Mouse (Mus musculus) left cerebral cortex, adult 18-20 months (tissue): ENCODE measurements at regions not wholly inside any gene's neighbourhood (a gene's known extent, or its start where the extent isn't known, plus 50 kb on each side); places are given as distances from the start of the nearest gene placed in this dataset.
A peak's percentile ranks its signal among the peaks of the same experiment; 100 is the strongest.

ENCODE experiments used
- DNase-seq, 2 experiments: peaks; one replicate each; pipeline ENCODE4 v3.0.0; 2021 to 2022; ENCODE audit warnings: low spot score in 2 of 2, mixed read lengths in 1 of 2

DNA sequence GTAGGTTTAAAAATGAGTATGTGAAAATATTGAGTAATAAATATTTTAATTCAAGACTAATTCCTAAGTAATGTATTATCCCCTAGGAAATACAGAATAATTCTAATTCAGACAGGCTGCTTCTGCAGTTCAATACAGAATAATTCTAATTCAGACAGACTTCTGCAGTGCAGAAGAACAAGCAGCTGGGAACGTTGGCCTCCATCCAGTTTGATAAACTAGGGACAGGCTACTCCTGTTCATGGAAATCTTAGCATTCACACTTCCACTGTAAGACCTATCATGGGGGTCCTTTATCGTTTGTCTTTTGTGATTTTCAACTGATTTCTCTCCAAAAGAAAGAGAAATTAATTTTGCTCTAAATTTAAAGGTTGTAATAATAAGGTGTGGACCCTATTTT is 319.2 kb downstream of the Kctd12 start:
- no peak for DNase-seq

DNA sequence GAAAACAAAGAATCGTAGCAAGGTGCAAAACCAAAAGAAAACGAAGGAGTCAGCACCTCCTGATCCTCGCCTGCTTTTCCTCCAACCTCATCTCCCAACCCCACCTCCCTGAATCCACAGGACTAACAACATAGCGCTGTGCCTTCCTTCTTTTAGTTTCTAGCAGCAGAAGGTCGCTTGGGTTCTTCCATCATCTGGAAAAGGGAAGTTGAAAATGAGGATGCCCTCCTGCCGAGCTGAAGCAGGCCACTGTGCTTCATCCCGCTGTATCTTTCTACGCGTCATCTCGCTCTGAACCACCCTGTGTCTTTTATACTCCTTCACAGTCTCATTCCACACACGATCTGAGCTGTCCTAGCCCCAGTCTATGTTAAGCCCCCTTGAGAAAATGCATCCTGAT is 322.1 kb downstream of the Kctd12 start:
- no peak for DNase-seq

DNA sequence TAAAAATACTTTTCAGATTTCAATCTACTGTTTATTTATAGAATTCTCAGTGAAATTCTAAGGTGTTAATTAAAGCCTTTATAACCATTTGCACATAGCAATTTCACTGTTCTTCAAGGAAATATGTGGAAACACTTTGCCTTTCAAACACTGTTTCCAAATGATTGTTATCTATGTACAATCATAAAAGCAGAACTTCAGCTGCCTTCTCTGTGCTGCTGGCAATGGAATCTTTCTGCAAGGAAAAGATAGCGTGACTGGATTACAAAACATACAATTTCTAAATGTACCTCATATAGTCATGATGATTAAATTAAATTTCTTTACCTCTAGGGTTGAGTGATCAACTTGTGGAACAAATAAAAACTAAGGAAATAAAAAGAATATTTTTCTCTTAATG is 326.2 kb downstream of the Kctd12 start:
- DNase-seq: no peak

DNA sequence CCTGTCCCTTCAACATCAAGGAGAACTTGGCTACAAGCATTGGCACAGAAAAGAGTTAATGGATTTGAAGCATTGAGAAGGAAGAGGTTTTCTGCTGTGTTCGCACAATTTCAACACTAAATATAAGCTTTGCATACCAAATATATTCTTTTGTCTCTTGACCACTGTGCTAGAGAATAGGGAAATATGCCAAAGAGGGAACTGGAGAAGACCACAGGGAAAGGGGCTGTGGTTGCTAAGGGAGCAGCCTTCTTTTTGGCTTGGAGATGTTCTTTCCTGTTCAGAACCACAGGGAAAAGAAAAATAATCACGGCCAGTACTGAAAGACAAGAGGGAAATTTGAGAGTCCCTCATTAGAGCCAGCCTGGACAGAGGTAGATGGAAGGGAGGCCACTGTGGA is 352.8 kb downstream of the Kctd12 start:
- DNase-seq: no peak

DNA sequence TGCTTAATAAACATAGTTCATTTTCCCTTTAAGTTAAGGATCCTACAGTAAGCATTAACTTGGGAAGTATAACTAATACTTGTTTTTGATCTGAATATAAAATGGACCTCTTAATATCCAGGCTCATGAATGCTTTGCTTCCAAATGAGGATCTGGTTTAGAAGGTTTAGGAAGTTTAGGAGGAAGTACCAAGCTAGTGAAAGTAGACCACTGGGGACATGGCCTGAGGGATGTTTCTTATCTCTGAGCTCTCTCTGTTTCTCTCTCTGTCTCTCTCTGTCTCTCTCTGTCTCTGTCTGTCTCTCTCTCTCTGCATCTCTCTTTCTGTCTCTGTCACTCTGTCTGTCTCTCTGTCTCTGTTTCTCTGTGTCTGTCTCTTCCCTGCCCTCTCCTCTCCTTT is 360.9 kb downstream of the Kctd12 start:
- DNase-seq: no peak

DNA sequence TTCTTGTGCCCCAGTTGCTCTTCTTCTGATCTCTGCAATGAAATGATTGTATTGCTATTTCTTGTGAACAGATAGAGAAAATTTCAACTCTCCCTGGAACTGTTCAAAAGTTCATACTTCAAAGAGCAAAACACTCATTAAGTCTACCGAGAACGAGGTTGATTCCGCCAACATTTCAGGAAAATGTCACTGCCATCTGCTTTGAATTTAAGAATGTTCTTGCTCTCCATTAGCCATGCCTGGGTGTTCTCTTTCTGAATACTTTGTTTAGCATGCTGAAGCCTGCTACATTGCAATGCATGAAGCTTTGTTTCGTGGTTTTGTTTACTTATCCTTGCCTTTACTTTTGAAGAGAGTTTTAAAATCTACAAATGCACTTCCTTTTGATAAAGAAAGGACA is 363.4 kb downstream of the Kctd12 start:
- DNase-seq: no peak

DNA sequence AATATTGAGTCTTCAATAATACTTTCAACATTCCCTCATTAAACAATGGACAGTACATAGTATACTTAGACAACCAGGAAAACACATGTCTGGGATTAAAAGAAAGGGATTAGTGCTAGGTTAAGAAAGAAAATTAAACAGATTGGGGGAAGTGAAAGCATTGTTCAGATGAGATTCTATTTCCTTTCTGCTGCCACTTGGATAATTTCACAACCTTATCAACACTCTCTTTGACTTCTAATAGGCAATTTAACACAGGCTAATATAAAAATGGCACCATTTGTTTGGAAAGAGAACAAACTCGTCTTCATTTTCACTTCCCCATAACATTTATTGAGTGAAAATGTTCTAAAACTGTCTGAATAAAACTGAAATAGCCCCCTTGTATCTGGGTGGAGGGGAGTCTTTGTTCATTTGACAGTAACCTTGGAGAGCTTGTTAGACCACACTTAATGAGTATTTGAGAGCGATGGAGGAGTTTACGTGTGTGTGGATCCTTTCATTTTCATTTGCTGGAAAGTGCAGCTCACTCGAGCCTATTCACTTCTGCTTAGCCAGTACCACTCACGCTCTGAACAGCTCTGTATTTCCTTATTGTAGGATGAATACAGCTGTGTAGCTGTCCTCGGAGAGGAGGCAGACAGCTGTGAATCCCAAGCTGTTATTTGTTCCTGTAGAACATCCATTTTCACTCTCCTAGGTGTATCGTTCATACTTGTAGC is 366.7 kb downstream of the Kctd12 start:
- no peak for DNase-seq

DNA sequence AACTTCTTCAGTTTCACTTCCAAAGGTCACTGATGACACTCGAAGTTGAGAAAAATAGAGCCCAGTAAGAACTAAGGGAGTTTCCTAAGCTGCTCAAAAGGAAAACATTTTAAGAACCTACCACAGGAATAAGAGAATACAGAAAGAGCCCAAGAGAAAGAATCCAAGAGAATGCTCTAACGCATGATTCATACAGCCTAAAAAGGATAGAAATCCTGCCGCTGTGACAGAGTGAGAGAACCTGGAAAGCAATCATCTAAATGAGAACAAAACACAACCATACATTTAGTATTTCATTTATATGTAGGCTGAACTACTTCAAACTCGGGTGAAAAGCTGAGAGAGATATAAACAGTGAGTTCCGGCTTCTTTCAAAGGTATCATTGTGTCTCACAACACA is 376.4 kb downstream of the Kctd12 start:
- DNase-seq: no peak

DNA sequence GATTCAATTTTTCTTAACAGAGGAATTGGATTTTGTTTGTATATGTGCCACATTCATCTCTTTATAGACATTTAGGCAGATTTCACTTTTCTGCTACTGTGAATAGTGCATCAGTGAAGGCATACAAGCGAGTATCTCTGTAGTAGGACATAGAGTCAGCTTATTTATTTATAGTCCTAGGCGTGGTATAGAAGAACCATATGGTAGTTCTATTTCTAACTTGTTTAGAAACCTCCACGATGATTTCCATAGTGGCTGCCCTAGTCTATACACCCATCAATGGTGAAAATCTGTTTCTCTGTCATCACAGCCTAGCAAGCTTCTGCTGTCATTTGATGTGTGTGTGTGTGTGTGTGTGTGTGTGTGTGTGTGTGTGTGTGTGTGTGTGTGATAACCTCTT is 387.6 kb downstream of the Kctd12 start:
- DNase-seq: no peak

DNA sequence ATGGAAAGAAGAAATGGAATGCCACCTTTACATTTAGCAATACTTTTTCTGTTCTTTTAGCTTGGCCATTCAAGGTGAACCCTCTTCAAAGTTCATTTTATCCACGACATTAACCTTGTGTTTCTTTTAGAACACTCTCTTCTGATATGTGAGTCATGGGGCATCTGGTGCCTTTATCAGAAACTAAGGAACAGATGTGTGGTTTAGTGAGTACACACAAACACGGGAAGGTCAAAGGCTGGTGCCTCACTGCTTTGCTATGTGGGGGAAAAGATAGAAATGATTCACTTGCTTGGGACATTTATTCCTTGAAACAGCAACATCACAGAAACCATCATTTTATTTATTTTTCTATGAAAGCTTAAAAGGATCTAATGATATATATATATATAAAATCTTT is 428.7 kb downstream of the Kctd12 start:
- no peak for DNase-seq

DNA sequence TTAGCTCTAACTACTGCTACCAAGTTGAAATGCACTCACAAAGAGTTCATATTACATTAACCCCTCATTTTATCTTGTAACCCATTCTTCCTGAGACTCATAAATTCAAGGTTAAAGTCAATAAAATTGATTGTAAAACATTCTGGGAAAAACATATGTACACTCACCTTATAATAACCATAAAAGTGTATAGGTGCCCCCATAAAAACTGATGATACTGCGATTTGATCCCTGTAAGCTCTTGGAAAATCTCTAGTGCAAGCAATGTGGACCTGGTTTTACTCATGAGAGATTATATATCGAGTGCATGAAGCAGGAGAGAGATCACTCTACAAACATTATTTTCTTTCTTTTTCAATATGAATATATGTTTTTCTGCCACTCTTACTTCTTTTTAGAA is 429.8 kb downstream of the Kctd12 start:
- no peak for DNase-seq

DNA sequence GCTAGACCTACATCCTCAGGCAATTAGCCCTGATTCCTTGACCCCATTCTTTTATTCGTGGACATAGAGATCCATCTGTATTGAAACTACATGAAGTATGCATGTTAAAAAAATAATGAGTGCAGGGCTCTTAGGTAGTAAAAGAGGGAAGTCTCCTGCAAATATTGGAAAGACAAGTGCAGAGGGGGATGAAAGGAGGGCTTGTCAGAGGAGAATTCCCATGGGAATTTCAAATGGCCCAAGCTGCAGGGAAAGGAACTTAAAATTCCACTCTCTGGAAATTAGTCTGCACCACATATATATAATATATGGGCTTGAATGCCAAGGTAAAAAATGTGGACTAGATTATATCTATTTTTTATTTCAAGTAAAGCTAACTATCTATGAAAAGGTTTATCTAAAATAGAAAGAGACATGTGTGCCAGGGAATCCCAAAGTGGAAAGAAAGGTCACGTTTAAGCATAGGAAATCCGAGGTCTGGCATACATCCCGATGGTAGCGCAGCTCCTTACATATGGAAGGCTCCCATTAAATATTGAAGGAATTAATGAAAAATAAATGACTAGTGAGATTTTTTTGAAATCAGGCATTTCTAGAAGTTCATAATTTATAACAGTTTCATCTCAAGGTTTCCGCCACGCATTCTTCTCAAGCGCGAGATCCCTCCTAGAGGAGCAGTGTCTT is 457.4 kb downstream of the Kctd12 start:
- no peak for DNase-seq

DNA sequence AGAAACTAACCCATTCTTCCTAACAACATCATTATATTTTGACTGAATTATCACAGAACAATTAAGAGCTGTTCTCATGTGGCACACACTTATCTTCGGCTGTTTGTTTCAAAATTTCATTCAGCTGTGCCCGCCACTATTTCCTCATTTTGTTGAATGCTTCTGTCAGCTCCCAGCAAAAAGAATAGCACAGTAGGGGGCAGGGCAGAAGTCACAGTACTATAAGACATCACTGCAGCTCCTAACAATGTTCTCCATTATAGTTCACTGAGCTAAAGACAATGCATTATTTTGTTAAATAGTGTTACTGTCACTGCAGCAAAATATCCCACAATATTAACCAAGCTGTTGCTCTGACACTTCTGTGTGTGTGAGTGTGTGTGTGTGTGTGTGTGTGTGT is 465.7 kb downstream of the Kctd12 start:
- no peak for DNase-seq

DNA sequence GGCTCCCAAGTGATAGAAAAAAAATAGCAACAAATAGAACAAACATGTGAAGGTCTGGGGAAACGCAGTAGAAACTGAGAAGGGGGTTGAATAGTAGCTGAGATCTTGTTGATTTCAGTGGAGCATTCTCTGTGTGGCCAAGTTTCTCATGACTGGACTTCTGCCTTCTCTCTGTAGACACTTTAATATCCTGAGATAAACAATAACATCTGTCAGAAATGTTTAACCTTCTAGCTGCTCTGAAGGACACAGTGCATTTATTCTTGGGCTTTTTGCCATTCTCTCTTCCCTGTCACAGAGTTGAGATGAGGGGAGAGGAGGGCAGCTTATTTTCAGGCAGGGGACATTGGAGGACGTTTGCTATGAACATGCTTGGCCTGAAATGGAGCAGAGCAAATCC is 467.9 kb downstream of the Kctd12 start:
- DNase-seq: no peak

DNA sequence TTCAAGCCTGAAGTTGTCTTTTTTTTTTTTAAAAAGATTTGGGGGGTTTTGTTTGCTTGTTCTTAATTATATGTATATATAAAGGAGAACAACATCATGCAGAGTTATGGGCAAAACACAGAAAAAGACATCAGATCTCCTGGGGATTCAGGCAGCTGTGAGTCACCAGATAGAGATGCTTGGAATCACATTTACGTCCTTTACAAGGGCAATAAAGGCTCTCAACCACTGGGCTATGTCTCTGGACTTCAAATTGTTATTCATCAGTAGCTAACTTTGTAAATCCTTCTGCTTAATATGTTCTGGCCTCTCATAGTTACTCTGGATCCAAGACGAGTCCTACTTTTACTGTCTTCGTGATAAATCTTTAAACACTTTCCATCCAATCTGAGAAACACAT is 469.8 kb downstream of the Kctd12 start:
- DNase-seq: no peak

DNA sequence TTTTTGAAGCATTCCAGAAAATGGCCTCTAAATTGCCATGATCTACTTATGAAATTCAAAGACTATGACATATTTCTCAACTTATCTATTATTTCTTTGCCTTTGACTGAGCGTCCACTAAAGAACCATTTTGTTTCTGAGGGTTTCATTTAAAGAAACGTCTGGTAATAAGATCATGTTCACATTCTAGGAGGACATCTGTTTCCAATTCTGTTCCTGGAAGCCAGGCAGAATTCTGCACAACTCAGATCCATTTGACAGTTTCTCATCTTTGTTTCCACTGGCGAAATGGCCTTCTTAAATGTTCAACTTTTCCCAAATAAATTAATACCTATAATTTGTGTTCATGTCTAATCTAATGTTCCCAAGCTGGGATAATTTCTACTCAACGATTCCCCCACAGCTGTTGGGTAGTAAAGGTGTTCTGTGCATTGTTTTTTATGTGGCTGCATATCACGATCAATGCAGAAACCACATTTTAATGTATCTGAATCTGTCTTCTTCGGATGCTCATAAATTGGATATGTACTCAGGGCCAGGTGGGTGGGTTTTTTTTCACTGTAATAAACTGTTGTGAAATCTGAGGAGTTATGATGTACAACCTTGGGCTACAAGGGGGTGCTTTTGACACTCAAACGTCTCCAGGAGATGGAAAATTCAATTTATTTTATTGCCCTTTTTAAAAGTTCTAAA is 470.6 kb downstream of the Kctd12 start:
- DNase-seq: no peak

DNA sequence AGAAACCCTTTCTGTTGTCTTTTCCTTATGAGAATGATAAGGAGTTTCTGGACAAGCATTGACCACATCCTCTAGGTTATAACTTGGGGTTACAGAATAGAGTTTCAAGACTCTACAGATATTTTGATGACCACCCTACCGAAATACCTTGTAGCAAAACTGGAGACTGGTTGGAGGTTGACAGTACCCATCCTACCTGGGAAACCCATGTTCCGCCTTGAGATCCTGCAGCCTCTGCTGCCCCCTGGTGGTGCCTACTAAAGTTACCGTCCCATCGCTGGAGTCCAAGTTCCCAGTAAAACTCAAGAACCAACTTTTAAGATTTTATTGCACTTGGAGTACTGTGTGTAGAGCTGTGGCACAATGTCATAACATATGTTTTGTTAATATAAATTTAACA is 472.1 kb downstream of the Kctd12 start:
- DNase-seq: peak; percentile 58 to 67

DNA sequence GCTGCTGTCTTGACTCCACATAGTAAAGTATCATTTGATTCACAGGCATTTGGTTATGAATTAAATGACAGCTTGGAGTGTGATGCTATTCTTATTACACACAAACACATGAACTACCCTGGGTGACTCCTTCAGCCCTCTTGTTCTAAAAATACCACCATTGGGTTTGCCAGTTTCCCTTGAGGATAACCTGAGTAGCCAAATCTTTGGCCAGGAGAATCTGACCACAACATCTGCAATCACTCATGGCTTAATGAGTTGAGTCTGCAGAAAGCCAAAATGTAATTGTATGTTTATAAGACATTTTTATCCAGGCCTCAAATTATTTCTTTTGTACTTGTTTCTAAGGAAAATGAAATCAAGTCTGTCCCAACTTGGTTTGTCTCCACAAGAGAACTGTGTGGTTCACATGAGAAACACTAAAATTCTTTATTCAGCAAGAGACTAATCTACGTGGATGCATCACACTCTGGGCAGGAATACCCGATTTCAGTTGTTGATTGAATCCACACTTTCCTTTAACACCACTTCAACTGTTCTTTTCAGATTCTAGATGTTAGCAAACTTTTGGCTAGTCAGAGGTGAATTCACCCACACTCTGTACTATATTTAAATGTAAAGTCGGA is 476.6 kb downstream of the Kctd12 start:
- DNase-seq: no peak

DNA sequence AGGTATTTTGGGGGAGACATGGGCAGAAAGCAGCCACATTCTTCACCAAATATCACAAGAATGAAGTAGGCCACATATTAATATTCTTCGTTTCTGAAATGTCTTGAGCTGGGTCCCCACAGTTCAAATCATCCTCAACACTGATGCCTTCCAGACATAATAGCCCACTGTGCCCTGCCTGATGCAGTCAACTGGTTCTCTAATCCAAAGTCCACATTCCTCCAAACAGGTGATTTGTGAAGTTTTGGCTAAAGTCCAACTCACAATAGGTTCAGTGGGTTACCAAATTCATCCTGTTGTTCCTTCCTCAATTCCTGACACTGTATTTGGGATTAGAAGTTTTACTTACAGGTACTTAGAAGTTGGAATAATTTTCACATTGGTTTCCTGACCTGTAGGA is 485.3 kb downstream of the Kctd12 start:
- no peak for DNase-seq

DNA sequence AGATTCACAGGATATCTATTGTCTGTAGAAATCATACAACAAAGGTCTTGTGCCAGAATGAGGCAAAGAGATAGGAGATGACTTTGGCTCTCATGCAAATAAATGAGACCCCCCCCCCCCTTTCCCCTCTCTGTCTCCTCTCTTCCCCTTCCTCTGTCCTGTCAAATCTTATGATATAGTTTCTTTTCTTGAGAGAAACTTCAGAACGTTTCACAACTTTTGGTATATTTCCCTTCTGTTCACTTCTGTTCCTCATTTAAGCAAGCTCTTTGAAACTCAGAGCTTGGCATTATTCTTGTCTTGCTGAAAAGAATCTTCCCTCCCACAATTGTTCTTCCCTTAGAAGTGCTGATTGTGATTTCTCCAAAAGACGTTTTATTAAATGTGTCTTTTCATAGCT is 490.1 kb downstream of the Kctd12 start:
- no peak for DNase-seq

DNA sequence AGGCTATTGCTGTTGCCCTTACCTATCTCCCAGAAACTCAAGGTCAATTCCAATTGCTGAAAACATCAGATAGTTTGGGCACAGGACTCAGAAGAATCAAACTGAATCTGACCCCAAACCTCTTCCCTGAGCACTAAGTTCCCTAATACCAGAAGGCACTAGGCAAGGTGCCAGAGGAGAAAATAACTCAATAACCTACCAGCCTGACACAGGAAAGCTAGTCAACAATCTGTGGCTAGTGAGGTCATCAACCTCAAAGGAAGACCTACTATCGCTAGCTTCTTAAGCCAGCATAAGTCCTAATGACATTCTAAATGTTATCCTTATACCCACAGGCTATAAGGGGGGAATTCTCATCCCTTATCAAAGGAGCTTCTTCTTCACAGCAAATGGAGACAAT is 491.2 kb downstream of the Kctd12 start:
- no peak for DNase-seq

DNA sequence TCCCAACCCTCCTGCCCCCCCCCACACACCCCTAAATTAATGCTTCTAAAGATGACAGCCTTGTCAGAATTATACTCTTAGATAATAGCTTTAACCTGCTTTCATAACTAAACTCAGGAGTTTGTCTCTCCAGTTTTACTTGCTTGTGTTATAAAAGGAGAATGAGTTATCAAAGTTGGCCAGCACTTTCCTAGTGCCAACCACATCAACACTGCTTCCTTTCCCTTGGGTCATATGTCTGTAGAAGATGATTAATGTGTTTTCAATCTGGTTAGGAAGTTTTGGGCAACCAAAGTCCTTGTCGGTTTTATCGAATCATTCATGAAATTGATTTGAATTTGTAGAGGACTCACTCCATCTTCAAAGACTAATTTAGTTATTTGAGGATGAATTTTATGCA is 505.3 kb downstream of the Kctd12 start:
- no peak for DNase-seq
